21 mouse cellular contexts compared by ENCODE assay signal in genomic region chr4:70278057-70278456, GRCm38 (mm10).
DNase-seq lines count a peak whose midpoint lies in the region; ATAC-seq and TF ChIP-seq lines count a peak whose summit lies in the region.
"Had no signal": no experiment of that assay in that cellular context is flagged by ENCODE, and none has a peak within 500 bp of the region (broad histone marks: within the 10 kb centered on the region; RNA-seq: fewer than 3 reads in every experiment).

No protein-coding gene starts in this region.

- no peaks in the 10 kb centered on the region for H3K27me3 ChIP-seq in forebrain, postnatal 0 days (ENCODE audit: insufficient read depth, low read length)
- no peaks in the 10 kb centered on the region for H3K27me3 ChIP-seq in forebrain, embryonic 11.5 days (ENCODE audit: control insufficient read depth, insufficient read depth, low read length)
- no peaks in the 10 kb centered on the region for H3K27me3 ChIP-seq in kidney, postnatal 0 days (ENCODE audit: insufficient read depth, low read length)
- no peaks in the 10 kb centered on the region for H3K27me3 ChIP-seq in kidney, adult 2 months (replicated peaks; ENCODE audit: control insufficient read depth, insufficient read depth, low read length)
- no peaks in the 10 kb centered on the region for H3K27me3 ChIP-seq in midbrain, embryonic 13.5 days
- H3K27me3 ChIP-seq in midbrain, embryonic 16.5 days (ENCODE audit: control insufficient read depth, insufficient read depth, low read depth, low read length), result no peaks in the 10 kb centered on the region
- no peaks in the 10 kb centered on the region for H3K27me3 ChIP-seq in stomach, postnatal 0 days (ENCODE audit: control insufficient read depth, insufficient read depth, low read length)
- H3K27me3 ChIP-seq: embryonic facial prominence, embryonic 12.5 days; hindbrain, embryonic 15.5 days; limb, embryonic 12.5 days; liver, embryonic 15.5 days had no signal

- H3K4me2 ChIP-seq in forebrain, postnatal 0 days (ENCODE audit: low read depth), result no peak overlapping the region
- no peak overlapping the region for H3K4me2 ChIP-seq in forebrain, embryonic 11.5 days (ENCODE audit: low read depth, low read length, severe bottlenecking)
- H3K4me2 ChIP-seq in kidney, postnatal 0 days (ENCODE audit: low read length), result no peak overlapping the region
- H3K4me2 ChIP-seq in midbrain, embryonic 13.5 days (replicated peaks), result no peak overlapping the region
- H3K4me2 ChIP-seq in midbrain, embryonic 16.5 days (ENCODE audit: low read length), result no peak overlapping the region
- H3K4me2 ChIP-seq in stomach, postnatal 0 days (replicated peaks; ENCODE audit: low read depth), result no peak overlapping the region
- H3K4me2 ChIP-seq: embryonic facial prominence, embryonic 12.5 days; hindbrain, embryonic 15.5 days; limb, embryonic 12.5 days; liver, embryonic 15.5 days had no signal

- H3K27ac ChIP-seq in forebrain, postnatal 0 days (ENCODE audit: low read depth, low read length), result no peak overlapping the region
- H3K27ac ChIP-seq in forebrain, embryonic 11.5 days (ENCODE audit: low read depth, low read length), result no peak overlapping the region
- H3K27ac ChIP-seq in kidney, postnatal 0 days, result no peak overlapping the region
- no peak overlapping the region for H3K27ac ChIP-seq in kidney, adult 2 months (ENCODE audit: insufficient read depth, low read depth, low read length)
- no peak overlapping the region for H3K27ac ChIP-seq in midbrain, embryonic 13.5 days
- no peak overlapping the region for H3K27ac ChIP-seq in midbrain, embryonic 16.5 days (ENCODE audit: low read length)
- H3K27ac ChIP-seq in stomach, postnatal 0 days (replicated peaks), result no peak overlapping the region
- H3K27ac ChIP-seq: embryonic facial prominence, embryonic 12.5 days; hindbrain, embryonic 15.5 days; limb, embryonic 12.5 days; liver, embryonic 15.5 days had no signal

- no peak for TF ChIP-seq EP300 in stomach, postnatal 0 days (optimal IDR thresholded peaks at IDR 0.05)

- peak; percentile 41 for TF ChIP-seq CTCF in forebrain, postnatal 0 days (IDR thresholded peaks at IDR 0.05; ENCODE audit: low read depth)
- TF ChIP-seq CTCF in kidney, postnatal 0 days (IDR thresholded peaks at IDR 0.05; ENCODE audit: low read depth), result peak; percentile 30; the same call in 1 of the 2 replicates
- TF ChIP-seq CTCF in kidney, adult 2 months (conservative IDR thresholded peaks at IDR 0.05; ENCODE audit: insufficient read depth, insufficient read length, low read depth, low read length), result no peak
- TF ChIP-seq CTCF in stomach, postnatal 0 days (IDR thresholded peaks at IDR 0.05; ENCODE audit: low read depth), result peak; percentile 52

- ATAC-seq in forebrain, postnatal 0 days, result peak; percentile 28; the same call in 1 of the 2 replicates
- ATAC-seq in forebrain, embryonic 11.5 days (replicated peaks; ENCODE audit: low FRiP score), result no peak
- ATAC-seq in kidney, postnatal 0 days (replicated peaks; ENCODE audit: low FRiP score, low read depth), result no peak
- ATAC-seq in midbrain, embryonic 13.5 days, result peak; percentile 34; the same call in 1 of the 2 replicates
- ATAC-seq in midbrain, embryonic 16.5 days, result no peak
- ATAC-seq in stomach, postnatal 0 days (ENCODE audit: low FRiP score, low TSS enrichment), result no peak

- H3K9ac ChIP-seq in forebrain, postnatal 0 days, result no peak overlapping the region
- no peak overlapping the region for H3K9ac ChIP-seq in forebrain, embryonic 11.5 days (ENCODE audit: low read length)
- H3K9ac ChIP-seq in kidney, postnatal 0 days (ENCODE audit: low read depth, low read length), result no peak overlapping the region
- no peak overlapping the region for H3K9ac ChIP-seq in midbrain, embryonic 13.5 days (replicated peaks)
- H3K9ac ChIP-seq in midbrain, embryonic 16.5 days (ENCODE audit: low read depth, low read length), result no peak overlapping the region
- H3K9ac ChIP-seq in stomach, postnatal 0 days (ENCODE audit: low read length), result no peak overlapping the region
- H3K9ac ChIP-seq: embryonic facial prominence, embryonic 12.5 days; hindbrain, embryonic 15.5 days; limb, embryonic 12.5 days; liver, embryonic 15.5 days had no signal

- no peak overlapping the region for H3K4me3 ChIP-seq in forebrain, postnatal 0 days (ENCODE audit: low read depth, low read length)
- H3K4me3 ChIP-seq in forebrain, embryonic 11.5 days (ENCODE audit: low read depth, low read length), result no peak overlapping the region
- H3K4me3 ChIP-seq in kidney, postnatal 0 days (replicated peaks; ENCODE audit: low read depth, low read length), result no peak overlapping the region
- H3K4me3 ChIP-seq in kidney, adult 2 months (ENCODE audit: insufficient read depth, low read depth, low read length), result no peak overlapping the region
- H3K4me3 ChIP-seq in midbrain, embryonic 13.5 days (replicated peaks), result no peak overlapping the region
- no peak overlapping the region for H3K4me3 ChIP-seq in midbrain, embryonic 16.5 days (ENCODE audit: low read depth, low read length)
- H3K4me3 ChIP-seq in stomach, postnatal 0 days (ENCODE audit: low read depth, low read length), result no peak overlapping the region
- H3K4me3 ChIP-seq: embryonic facial prominence, embryonic 12.5 days; erythroblast, embryonic 14.5 days; hindbrain, embryonic 15.5 days; limb, embryonic 12.5 days; liver, embryonic 15.5 days; myocyte had no signal

- peaks cover 7% of the 10 kb centered on the region; the same call in 1 of the 2 replicates for H3K36me3 ChIP-seq in forebrain, postnatal 0 days (ENCODE audit: insufficient read depth)
- no peaks in the 10 kb centered on the region; the same call in 1 of the 2 replicates for H3K36me3 ChIP-seq in forebrain, embryonic 11.5 days (ENCODE audit: control insufficient read depth, insufficient read depth, low read length)
- H3K36me3 ChIP-seq in kidney, postnatal 0 days (ENCODE audit: insufficient read depth, low read length), result peaks cover 7% of the 10 kb centered on the region; the same call in 1 of the 2 replicates
- no peaks in the 10 kb centered on the region for H3K36me3 ChIP-seq in kidney, adult 2 months (ENCODE audit: control insufficient read depth, insufficient read depth, low read length)
- H3K36me3 ChIP-seq in midbrain, embryonic 13.5 days, result peaks cover 15% of the 10 kb centered on the region
- H3K36me3 ChIP-seq in midbrain, embryonic 16.5 days (ENCODE audit: control insufficient read depth, insufficient read depth, low read length), result 0 out of 2 replicates have a peak, but pooled peaks cover 4% of the 10 kb centered on the region
- H3K36me3 ChIP-seq in stomach, postnatal 0 days (ENCODE audit: control insufficient read depth, insufficient read depth, low read length), result peaks cover 6% of the 10 kb centered on the region; the same call in 1 of the 2 replicates

- WGBS in forebrain, postnatal 0 days, result 94% methylated on average over 3 of the region's 3 CpGs
- WGBS in forebrain, embryonic 11.5 days, result 89% methylated on average over 3 of the region's 3 CpGs
- 89% methylated on average over 3 of the region's 3 CpGs for WGBS in kidney, postnatal 0 days
- WGBS in kidney, adult 2 months, result 92% methylated on average over 3 of the region's 3 CpGs
- WGBS in midbrain, embryonic 13.5 days, result 97% methylated on average over 3 of the region's 3 CpGs
- 95% methylated on average over 3 of the region's 3 CpGs for WGBS in midbrain, embryonic 16.5 days
- 97% methylated on average over 3 of the region's 3 CpGs for WGBS in stomach, postnatal 0 days

- no peak for TF ChIP-seq POLR2A in kidney, adult 2 months (IDR thresholded peaks at IDR 0.05; ENCODE audit: low read depth, low read length)

- DNase-seq in forebrain, postnatal 0 days, result no peak
- DNase-seq in forebrain, embryonic 11.5 days (ENCODE audit: low spot score), result no peak
- DNase-seq in kidney, postnatal 0 days (ENCODE audit: low spot score), result no peak
- DNase-seq in kidney, adult 2 months, result no peak
- DNase-seq in stomach, postnatal 0 days (ENCODE audit: low spot score), result no peak
- DNase-seq in gastrocnemius, postnatal 4 days (ENCODE audit: low spot score in 2 of 2), result no peak
- DNase-seq: cerebellum, adult 9-11 months; gastrocnemius, postnatal 14 days; heart, postnatal 10 days; kidney, adult 18-20 months; kidney, postnatal 36 days; lung, postnatal 14 days; thymus, postnatal 14 days had no signal

- H3K4me1 ChIP-seq in forebrain, postnatal 0 days (ENCODE audit: insufficient read depth), result no peaks in the 10 kb centered on the region
- H3K4me1 ChIP-seq in forebrain, embryonic 11.5 days (replicated peaks; ENCODE audit: control insufficient read depth, insufficient read depth, low read length), result no peaks in the 10 kb centered on the region
- no peaks in the 10 kb centered on the region for H3K4me1 ChIP-seq in kidney, postnatal 0 days (replicated peaks; ENCODE audit: insufficient read depth, low read length)
- H3K4me1 ChIP-seq in kidney, adult 2 months (ENCODE audit: control insufficient read depth, insufficient read depth, low read length), result no peaks in the 10 kb centered on the region
- H3K4me1 ChIP-seq in midbrain, embryonic 13.5 days (replicated peaks), result no peaks in the 10 kb centered on the region
- no peaks in the 10 kb centered on the region for H3K4me1 ChIP-seq in midbrain, embryonic 16.5 days (ENCODE audit: control insufficient read depth, insufficient read depth, low read length)
- H3K4me1 ChIP-seq in stomach, postnatal 0 days (replicated peaks; ENCODE audit: control insufficient read depth, insufficient read depth), result no peaks in the 10 kb centered on the region
- H3K4me1 ChIP-seq: embryonic facial prominence, embryonic 12.5 days; hindbrain, embryonic 15.5 days; limb, embryonic 12.5 days; liver, embryonic 15.5 days had no signal

- H3K9me3 ChIP-seq in forebrain, postnatal 0 days (ENCODE audit: low read length), result no peaks in the 10 kb centered on the region
- H3K9me3 ChIP-seq in forebrain, embryonic 11.5 days (ENCODE audit: control insufficient read depth, low read length), result no peaks in the 10 kb centered on the region
- no peaks in the 10 kb centered on the region for H3K9me3 ChIP-seq in kidney, postnatal 0 days (replicated peaks; ENCODE audit: low read length)
- H3K9me3 ChIP-seq in midbrain, embryonic 13.5 days, result no peaks in the 10 kb centered on the region
- no peaks in the 10 kb centered on the region for H3K9me3 ChIP-seq in midbrain, embryonic 16.5 days (replicated peaks; ENCODE audit: control insufficient read depth, low read length, poor library complexity, severe bottlenecking)
- no peaks in the 10 kb centered on the region for H3K9me3 ChIP-seq in stomach, postnatal 0 days (ENCODE audit: control insufficient read depth, low read length)
- H3K9me3 ChIP-seq: embryonic facial prominence, embryonic 12.5 days; hindbrain, embryonic 15.5 days; limb, embryonic 12.5 days; liver, embryonic 15.5 days had no signal

Comparison
In these comparisons a context has a peak if more than half of its experiments do, and no peak if none do; other contexts are left out.
1. ATAC-seq: peak in forebrain, postnatal 0 days (single experiment) and midbrain, embryonic 13.5 days (single experiment); none in forebrain, embryonic 11.5 days (single experiment), kidney, postnatal 0 days (single experiment), midbrain, embryonic 16.5 days (single experiment) and stomach, postnatal 0 days (single experiment).